Mouse (Mus musculus) MEL (cell line): Measurements from ENCODE around the gene Tyrobp. TPM values are rescaled to one million over a fixed set of nuclear protein-coding genes. Genes with fewer than 3 reads are reported as not detected.
A peak's percentile ranks its signal among the peaks of the same experiment; 100 is the strongest.

Source experiments
- DNase-seq: peaks from one replicate; pipeline ENCODE4 v3.0.0; 2011; ENCODE audit warnings: low read depth, low spot score
- H3K27ac ChIP-seq: 2 replicates; pipeline ENCODE4 v1.5.1; 2012; ENCODE audit warnings: low read depth, mild to moderate bottlenecking, control low read depth, low read length, moderate library complexity; ENCODE audit not compliant: control insufficient read depth
- H3K27me3 ChIP-seq, 2 experiments: fragments of 150-350 bp in 1 of 2; sonication (generic) in 1 of 2; 2 replicates each; pipeline ENCODE4 v1.6.1; 2012; ENCODE audit warnings: low read length in 2 of 2, mild to moderate bottlenecking in 2 of 2, improper control_type of control experiment in 1 of 2, moderate library complexity in 1 of 2; ENCODE audit not compliant: insufficient read depth in 2 of 2, control insufficient read depth in 1 of 2
- H3K36me3 ChIP-seq, 2 experiments: 2 replicates each; pipeline ENCODE4 v1.6.1; 2012 to 2014; ENCODE audit warnings: low read length in 2 of 2, improper control_type of control experiment in 1 of 2, inconsistent platforms in 1 of 2, mild to moderate bottlenecking in 1 of 2; ENCODE audit not compliant: insufficient read depth in 2 of 2, control insufficient read depth in 1 of 2
- H3K4me1 ChIP-seq, 2 experiments: fragments of 150-350 bp in 1 of 2; sonication (generic) in 1 of 2; 2 replicates each; pipeline ENCODE4 v1.6.1; 2012; ENCODE audit warnings: low read length in 2 of 2, improper control_type of control experiment in 1 of 2, mild to moderate bottlenecking in 1 of 2; ENCODE audit not compliant: insufficient read depth in 2 of 2, control insufficient read depth in 1 of 2
- H3K4me3 ChIP-seq, 2 experiments: fragments of 150-350 bp in 1 of 2; sonication (generic) in 1 of 2; 2 replicates each; pipeline ENCODE4 v1.5.1; 2012; ENCODE audit warnings: low read depth in 2 of 2, low read length in 2 of 2, mild to moderate bottlenecking in 2 of 2, moderate library complexity in 2 of 2, control low read depth in 1 of 2, improper control_type of control experiment in 1 of 2; ENCODE audit not compliant: control insufficient read depth in 1 of 2, insufficient read depth in 1 of 2
- H3K79me2 ChIP-seq: 2 replicates; pipeline ENCODE4 v1.6.1; 2012; ENCODE audit warnings: mild to moderate bottlenecking, low read length, moderate library complexity; ENCODE audit not compliant: control insufficient read depth, poor library complexity, insufficient read depth
- H3K9ac ChIP-seq: 2 replicates; pipeline ENCODE4 v1.6.1; 2012; ENCODE audit warnings: low read depth, mild to moderate bottlenecking, control low read depth, low read length, moderate library complexity; ENCODE audit not compliant: control insufficient read depth, poor library complexity, severe bottlenecking
- H3K9me3 ChIP-seq: fragments of 150-350 bp; sonication (generic); replicated peaks from 2 replicates; pipeline ENCODE4 v1.6.1; 2012; ENCODE audit warnings: mild to moderate bottlenecking, low read length, improper control_type of control experiment, moderate library complexity; ENCODE audit not compliant: insufficient read depth
- BHLHE40 ChIP-seq: IDR thresholded peaks from 2 replicates; pipeline ENCODE4 v1.6.1; 2012; ENCODE audit warnings: low read depth, mild to moderate bottlenecking, inconsistent platforms, low read length, improper control_type of control experiment, borderline replicate concordance
- CHD1 ChIP-seq: IDR thresholded peaks from 2 replicates; pipeline ENCODE4 v1.6.1; 2012; ENCODE audit warnings: low read depth, mild to moderate bottlenecking, inconsistent platforms, low read length, improper control_type of control experiment
- CHD2 ChIP-seq: IDR thresholded peaks from 2 replicates; pipeline ENCODE4 v1.6.1; 2011; ENCODE audit warnings: low read length, improper control_type of control experiment
- CTCF ChIP-seq, 3 experiments: IDR thresholded peaks in 2 of 3; conservative IDR thresholded peaks in 1 of 3; 2 replicates each; pipeline ENCODE4 v1.5.1; 2011 to 2012; ENCODE audit warnings: low read length in 3 of 3, low read depth in 2 of 3, mild to moderate bottlenecking in 2 of 3, improper control_type of control experiment in 1 of 3, inconsistent platforms in 1 of 3, mixed read lengths in 1 of 3, moderate library complexity in 1 of 3; ENCODE audit not compliant: control insufficient read depth in 1 of 3, insufficient read depth in 1 of 3, poor library complexity in 1 of 3, severe bottlenecking in 1 of 3
- ELF1 ChIP-seq: IDR thresholded peaks from 2 replicates; pipeline ENCODE4 v1.6.1; 2014; ENCODE audit warnings: low read depth, mild to moderate bottlenecking, inconsistent platforms, low read length, improper control_type of control experiment, moderate library complexity
- EP300 ChIP-seq, 2 experiments: IDR thresholded peaks; 2 replicates each; pipeline ENCODE4 v1.6.1; 2011; ENCODE audit warnings: improper control_type of control experiment in 2 of 2, low read length in 2 of 2, low read depth in 1 of 2, mild to moderate bottlenecking in 1 of 2
- ETS1 ChIP-seq: IDR thresholded peaks from 2 replicates; pipeline ENCODE4 v1.6.1; 2012; ENCODE audit warnings: low read depth, mild to moderate bottlenecking, inconsistent platforms, low read length, improper control_type of control experiment, moderate library complexity
- GABPA ChIP-seq: IDR thresholded peaks from 2 replicates; pipeline ENCODE4 v1.6.1; 2012; ENCODE audit warnings: low read depth, mild to moderate bottlenecking, inconsistent platforms, low read length, improper control_type of control experiment, moderate library complexity
- GATA1 ChIP-seq: IDR thresholded peaks from 2 replicates; pipeline ENCODE4 v1.6.1; 2011; ENCODE audit warnings: low read depth, low read length, improper control_type of control experiment
- HCFC1 ChIP-seq: IDR thresholded peaks from 2 replicates; pipeline ENCODE4 v1.6.1; 2012; ENCODE audit warnings: low read depth, mild to moderate bottlenecking, inconsistent platforms, low read length, improper control_type of control experiment, moderate library complexity
- JUND ChIP-seq: IDR thresholded peaks from 2 replicates; pipeline ENCODE4 v1.6.1; 2011; ENCODE audit warnings: low read depth, mild to moderate bottlenecking, improper control_type of control experiment, low read length
- KAT2A ChIP-seq: conservative IDR thresholded peaks from 2 replicates; pipeline ENCODE4 v1.6.1; 2012; ENCODE audit warnings: low read depth, low read length, improper control_type of control experiment, inconsistent platforms
- MAFK ChIP-seq: IDR thresholded peaks from 2 replicates; pipeline ENCODE4 v1.6.1; 2011; ENCODE audit warnings: low read depth, mild to moderate bottlenecking, low read length, improper control_type of control experiment, borderline replicate concordance
- MAX ChIP-seq: IDR thresholded peaks from 2 replicates; pipeline ENCODE4 v1.6.1; 2011; ENCODE audit warnings: low read length, improper control_type of control experiment
- MAZ ChIP-seq: IDR thresholded peaks from 2 replicates; pipeline ENCODE4 v1.6.1; 2012; ENCODE audit warnings: low read depth, mild to moderate bottlenecking, inconsistent platforms, low read length, improper control_type of control experiment
- MYB ChIP-seq: IDR thresholded peaks from 2 replicates; pipeline ENCODE4 v1.6.1; 2011; ENCODE audit warnings: mild to moderate bottlenecking, low read depth, low read length, improper control_type of control experiment
- MYC ChIP-seq: IDR thresholded peaks from 2 replicates; pipeline ENCODE4 v1.6.1; 2011; ENCODE audit warnings: low read depth, mild to moderate bottlenecking, low read length, improper control_type of control experiment, moderate library complexity
- NELFE ChIP-seq: IDR thresholded peaks from 2 replicates; pipeline ENCODE4 v1.6.1; 2011; ENCODE audit warnings: low read depth, low read length, improper control_type of control experiment
- NRF1 ChIP-seq: IDR thresholded peaks from 2 replicates; pipeline ENCODE4 v1.6.1; 2014; ENCODE audit warnings: low read depth, mild to moderate bottlenecking, inconsistent platforms, low read length, improper control_type of control experiment, moderate library complexity; ENCODE audit not compliant: poor library complexity, insufficient read depth, severe bottlenecking
- POLR2A ChIP-seq, 2 experiments: IDR thresholded peaks; 2 replicates each; pipeline ENCODE4 v1.6.1; 2011 to 2012; ENCODE audit warnings: low read length in 2 of 2, mild to moderate bottlenecking in 2 of 2, control low read depth in 1 of 2, improper control_type of control experiment in 1 of 2, low read depth in 1 of 2, moderate library complexity in 1 of 2; ENCODE audit not compliant: control insufficient read depth in 1 of 2, insufficient read depth in 1 of 2, poor library complexity in 1 of 2
- POLR2AphosphoS2 ChIP-seq: IDR thresholded peaks from 2 replicates; pipeline ENCODE4 v1.6.1; 2011; ENCODE audit warnings: low read length, improper control_type of control experiment
- POLR2AphosphoS5 ChIP-seq: IDR thresholded peaks from 2 replicates; pipeline ENCODE4 v1.6.1; 2012; ENCODE audit warnings: low read depth, borderline replicate concordance, mild to moderate bottlenecking, inconsistent platforms, low read length, moderate library complexity, mixed read lengths
- SIN3A ChIP-seq: IDR thresholded peaks from 2 replicates; pipeline ENCODE4 v1.6.1; 2012; ENCODE audit warnings: low read length, improper control_type of control experiment, inconsistent platforms
- TCF12 ChIP-seq: IDR thresholded peaks from 2 replicates; pipeline ENCODE4 v1.6.1; 2014; ENCODE audit warnings: low read depth, mild to moderate bottlenecking, inconsistent platforms, low read length, improper control_type of control experiment, moderate library complexity
- USF2 ChIP-seq, 2 experiments: IDR thresholded peaks; 2 replicates each; pipeline ENCODE4 v1.6.1; 2011 to 2012; ENCODE audit warnings: improper control_type of control experiment in 2 of 2, low read length in 2 of 2, borderline replicate concordance in 1 of 2, inconsistent platforms in 1 of 2, low read depth in 1 of 2, mild to moderate bottlenecking in 1 of 2; ENCODE audit not compliant: insufficient read depth in 1 of 2
- ZMIZ1 ChIP-seq: IDR thresholded peaks from 2 replicates; pipeline ENCODE4 v1.6.1; 2012; ENCODE audit warnings: low read depth, mild to moderate bottlenecking, inconsistent platforms, low read length, improper control_type of control experiment, moderate library complexity
- polyA plus RNA-seq, 2 experiments: library from polyadenylated mRNA; stranded (reverse) in 1 of 2; unstranded in 1 of 2; fragments of >175 nt in 1 of 2; fragments of >200 nt in 1 of 2; gene quantifications; 2 replicates each; pipeline versions ENCODE4 v1.2.1 to v1.2.4; 2012; ENCODE audit warnings: low replicate concordance in 2 of 2, low read depth in 1 of 2; ENCODE audit not compliant: insufficient read length in 2 of 2, insufficient read depth in 1 of 2, missing spikeins in 1 of 2
- total RNA-seq: library from RNA; depleted of rRNA; stranded (reverse); fragments of 300-350 nt; gene quantifications from 2 replicates; pipeline ENCODE4 v1.2.3, GENCODE M21; 2012

The Tyrobp gene
- total and polyA plus RNA-seq, 3 experiments: 2.8 to 13.6 TPM; not detected in 1

GRCm38 (mm10) chr7:30412735-30413147 is 819 bp upstream of the Tyrobp start (continued):
- TF ChIP-seq NRF1 (no peak), EP300 (IDR thresholded peaks at IDR 0.05; ENCODE audit: low read depth in 1 of 2, low read length in 2 of 2) (peak; percentile 43 to 50; a peak in 3 of 4 replicates)
- TF ChIP-seq, all 39 proteins: peak for 13

DNA sequence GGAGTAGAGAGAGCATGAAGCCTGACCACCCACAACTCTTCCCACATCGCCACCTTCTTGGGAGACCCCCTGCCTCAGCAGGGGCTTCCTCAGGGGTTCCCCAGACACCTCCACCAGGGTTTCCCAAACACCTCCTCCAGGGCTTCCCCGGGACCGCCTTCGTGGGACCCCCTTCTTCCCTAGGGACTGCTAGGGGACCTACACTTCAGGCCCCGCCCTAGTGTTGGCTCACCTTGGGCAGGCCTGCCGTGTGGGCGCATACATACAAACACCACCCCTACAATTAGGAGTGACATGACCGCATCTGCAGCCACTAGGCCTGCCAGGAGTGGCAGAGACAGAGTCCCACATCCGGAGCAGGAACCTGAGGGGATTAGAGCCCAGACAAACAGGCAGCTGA is 4.3 kb downstream of the Tyrobp start:
- Histone ChIP-seq H3K27me3 (no peaks in the 10 kb centered on the region), H3K9ac (no peak overlapping the region), H3K79me2 (peaks cover 18% of the 10 kb centered on the region), H3K4me3 (no peak overlapping the region), H3K4me1 (peaks cover 0 to 36% of the 10 kb centered on the region in 2 experiments; a peak in 3 of 4 replicates), H3K9me3 (no peaks in the 10 kb centered on the region), H3K36me3 (peaks cover 0 to 21% of the 10 kb centered on the region in 2 experiments; a peak in 2 of 4 replicates), H3K27ac (no peak overlapping the region)
- DNase-seq: no peak
- TF ChIP-seq MAX: no peak
- TF ChIP-seq POLR2AphosphoS2: no peak
- TF ChIP-seq JUND: no peak
- TF ChIP-seq USF2 (IDR thresholded peaks at IDR 0.05; ENCODE audit: borderline replicate concordance in 1 of 2, insufficient read depth in 1 of 2, low read depth in 1 of 2, low read length in 2 of 2): no peak
- no peak for TF ChIP-seq MAFK
- no peak for TF ChIP-seq BHLHE40

GRCm38 (mm10) chr7:30419561-30420499 is 6.3 kb downstream of the Tyrobp start, which contains the start of gene Hcst:
Gene Hcst (minus strand): TSS chr7:30419854.
- Histone ChIP-seq H3K9me3 (no peaks in the 10 kb centered on the region), H3K79me2 (peaks cover 21% of the 10 kb centered on the region), H3K4me3 (peak within 1 kb of the TSS; percentile 75 to 77), H3K27ac (peak within 1 kb of the TSS; percentile 92), H3K27me3 (no peaks in the 10 kb centered on the region), H3K36me3 (peaks cover 1 to 19% of the 10 kb centered on the region in 2 experiments; a peak in 2 of 4 replicates), H3K9ac (peak within 1 kb of the TSS; percentile 73), H3K4me1 (peaks cover 0 to 28% of the 10 kb centered on the region in 2 experiments; a peak in 3 of 4 replicates)
- TF ChIP-seq GATA1 (0 out of 2 replicates have a peak, but pooled peaks have one; percentile 27), POLR2AphosphoS2 (peak; percentile 60; the same call in 1 of the 2 replicates), ZMIZ1 (peak; percentile 63; the same call in 1 of the 2 replicates), BHLHE40 (no peak; the same call in 1 of the 2 replicates), USF2 (IDR thresholded peaks at IDR 0.05; ENCODE audit: borderline replicate concordance in 1 of 2, insufficient read depth in 1 of 2, low read depth in 1 of 2, low read length in 2 of 2) (no peak), POLR2A (IDR thresholded peaks at IDR 0.05; ENCODE audit: control insufficient read depth in 1 of 2, insufficient read depth in 1 of 2, low read depth in 1 of 2, low read length in 2 of 2, poor library complexity in 1 of 2) (peak; percentile 62 to 67), CHD1 (0 out of 2 replicates have a peak, but pooled peaks have one; percentile 48), MYB (no peak), MAZ (peak; percentile 57; the same call in 1 of the 2 replicates), MYC (peak; percentile 33), ETS1 (peak; percentile 66), TCF12 (no peak), EP300 (IDR thresholded peaks at IDR 0.05; ENCODE audit: low read depth in 1 of 2, low read length in 2 of 2) (peak; percentile 34 to 65), KAT2A (no peak), GABPA (0 out of 2 replicates have a peak, but pooled peaks have one; percentile 63), NELFE (peak; percentile 74), POLR2AphosphoS5 (no peak), ELF1 (peak; percentile 59), CTCF (IDR thresholded peaks at IDR 0.05 in 2 of 3, conservative IDR thresholded peaks at IDR 0.05 in 1 of 3; ENCODE audit: control insufficient read depth in 1 of 3, insufficient read depth in 1 of 3, low read depth in 2 of 3, low read length in 3 of 3, poor library complexity in 1 of 3, severe bottlenecking in 1 of 3) (peak in 2 of 3 experiments; percentile 46 to 47; a peak in 3 of 6 replicates), CHD2 (peak; percentile 55), HCFC1 (peak; percentile 67), SIN3A (peak; percentile 72)
- peak; percentile 90 for DNase-seq
